Mouse (Mus musculus) mouse embryonic stem cell (cell line): ENCODE measurements around the gene Mark1.

Experiments
- in situ Hi-C, 2 experiments: fragments of 300-500 bp; cut with MboI; formaldehyde crosslinking; loops; 1 replicate in 1 of 2; 3 replicates in 1 of 2; pipeline ENCODE4 v1.14.3; 2019 to 2020; ENCODE audit warnings: low sequenced_read_pairs in 2 of 2, low pct_unique_long_range_greater_than_20kb in 1 of 2, mixed read lengths in 1 of 2; ENCODE audit not compliant: unreplicated experiment in 1 of 2

Gene Mark1

DNA sequence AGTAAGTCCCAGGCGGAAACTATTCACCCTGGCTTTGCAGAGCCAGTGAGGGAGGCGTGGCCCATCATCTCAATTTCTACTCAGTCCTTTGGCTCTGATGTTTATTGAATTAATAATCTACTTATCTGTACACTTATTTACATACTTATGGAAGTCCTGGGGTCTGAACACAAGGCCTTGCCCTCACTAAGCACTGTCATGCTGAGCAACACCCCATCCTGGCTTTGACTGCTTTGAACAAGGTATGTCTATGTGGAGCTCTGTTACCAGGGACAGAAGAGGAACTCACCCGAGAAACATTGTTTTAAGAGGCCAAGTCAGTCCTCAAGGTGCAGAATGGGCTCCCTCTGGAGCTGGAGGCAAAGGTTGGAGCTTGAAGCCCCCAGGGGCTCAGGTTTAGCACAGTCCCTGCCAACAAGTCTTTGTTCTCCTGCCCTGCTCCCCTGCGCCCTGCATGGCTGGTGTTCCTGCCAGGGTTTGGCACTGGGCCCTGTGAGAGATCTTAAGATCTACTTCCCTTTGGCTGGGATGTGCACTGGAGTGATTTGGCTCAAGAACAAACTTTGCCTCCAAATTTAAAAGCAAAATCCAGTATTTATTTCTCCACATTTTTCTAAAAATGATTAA lies 129.3 kb downstream of the Mark1 start:
- in situ Hi-C loops = no loop called here

DNA sequence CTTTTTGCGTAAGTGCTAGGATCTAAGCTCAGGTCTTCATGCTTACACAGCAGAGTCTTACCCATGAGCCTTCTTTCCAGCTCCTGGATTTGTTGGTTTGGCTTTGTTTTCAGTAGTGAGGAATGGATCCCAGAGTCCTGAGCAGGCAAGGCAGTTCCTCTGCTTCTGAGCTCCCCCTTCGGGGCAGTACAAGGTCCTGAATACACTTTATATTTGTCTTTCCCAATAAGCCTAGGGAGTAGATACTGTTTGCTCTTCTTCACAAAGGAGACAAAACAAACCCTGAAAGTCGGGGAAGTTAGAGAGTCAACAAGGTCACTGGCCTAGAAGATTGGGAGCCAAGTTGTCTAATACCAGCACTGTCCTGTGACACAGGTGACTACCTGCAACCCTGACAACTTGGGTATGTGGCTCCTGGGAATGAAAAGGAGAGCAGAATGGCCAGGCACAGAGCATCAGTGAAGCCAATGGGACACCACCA lies 131.7 kb downstream of the Mark1 start:
- in situ Hi-C loops = no loop called here

DNA sequence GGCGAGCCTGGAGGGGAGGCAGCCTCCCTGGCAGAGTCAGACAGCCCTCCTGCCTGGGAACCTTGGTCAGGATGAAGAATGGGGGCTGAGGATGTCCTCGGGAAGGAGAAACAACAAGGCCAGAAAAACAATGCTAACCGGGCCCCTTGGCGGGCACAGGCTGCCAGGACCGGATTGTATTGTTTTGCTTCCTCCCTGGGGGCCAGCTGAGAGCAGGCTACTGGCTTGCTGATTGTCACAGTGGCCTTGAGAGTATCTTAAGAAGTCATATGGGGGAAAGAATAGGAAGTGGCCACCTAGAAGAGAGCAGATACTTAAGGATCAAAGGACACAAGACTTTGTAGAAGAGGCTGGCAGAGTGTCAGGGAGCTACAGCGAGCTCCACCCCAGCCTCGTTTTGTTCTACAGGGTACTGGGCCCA lies 135.0 kb downstream of the Mark1 start:
- in situ Hi-C loops = no loop called here

DNA sequence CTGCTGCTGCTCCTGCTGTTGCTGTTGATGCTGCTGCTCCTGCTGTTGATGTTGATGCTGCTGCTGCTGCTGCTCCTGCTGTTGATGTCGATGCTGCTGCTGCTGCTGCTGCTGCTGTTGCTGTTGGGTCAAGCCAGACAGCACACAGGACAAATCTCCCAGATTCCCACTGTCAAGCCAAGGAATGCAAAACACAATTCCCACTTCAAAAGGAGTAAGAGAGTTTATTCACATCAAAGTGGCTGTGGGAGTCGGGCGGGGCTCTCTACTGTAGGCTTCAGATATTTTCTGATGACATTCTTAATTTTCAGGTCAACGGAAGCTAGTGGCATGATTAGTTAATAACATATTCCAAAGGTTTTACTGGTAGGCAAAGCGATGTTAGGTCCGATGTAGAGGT lies 136.7 kb downstream of the Mark1 start:
- in situ Hi-C loops = no loop called here

DNA sequence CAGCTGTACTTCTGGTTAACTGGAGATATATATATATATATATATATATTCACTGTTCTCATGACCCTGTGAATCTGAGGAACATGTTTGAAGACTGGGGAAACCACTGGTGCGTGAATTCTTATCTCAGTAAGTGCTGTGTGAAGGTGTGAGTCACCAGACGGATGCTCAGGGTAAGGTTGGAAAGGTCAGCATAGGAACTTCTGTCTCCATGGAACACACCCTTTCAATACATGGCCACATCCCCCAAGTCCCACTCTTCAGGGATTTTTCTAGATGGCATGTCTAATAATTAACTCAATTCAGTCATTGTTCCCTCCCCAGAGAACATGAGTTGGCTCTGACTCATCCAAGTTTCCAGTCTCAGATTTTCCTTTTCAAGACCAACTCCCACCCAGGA lies 137.8 kb downstream of the Mark1 start:
- in situ Hi-C loops = no loop called here

DNA sequence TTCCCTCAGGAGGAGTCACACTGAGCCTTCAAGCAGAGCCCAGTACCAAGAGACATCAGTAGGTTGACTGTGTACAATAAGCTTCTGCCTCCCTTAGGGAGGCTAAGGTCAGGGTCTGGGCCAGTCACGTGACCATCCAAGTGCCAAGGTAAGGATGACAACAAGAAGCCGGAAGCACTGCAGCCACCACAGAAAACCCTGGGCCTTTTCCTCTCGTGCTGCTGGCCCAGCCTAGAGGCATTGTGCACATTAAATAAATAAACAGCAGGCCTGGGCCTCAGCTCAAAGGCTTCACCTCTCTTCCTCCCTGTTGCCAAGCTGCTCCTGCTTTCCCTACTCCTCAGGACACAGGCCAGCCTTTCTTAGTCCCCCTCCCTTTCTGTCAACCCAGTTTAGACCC lies 139.1 kb downstream of the Mark1 start:
- in situ Hi-C loops = no loop called here

DNA sequence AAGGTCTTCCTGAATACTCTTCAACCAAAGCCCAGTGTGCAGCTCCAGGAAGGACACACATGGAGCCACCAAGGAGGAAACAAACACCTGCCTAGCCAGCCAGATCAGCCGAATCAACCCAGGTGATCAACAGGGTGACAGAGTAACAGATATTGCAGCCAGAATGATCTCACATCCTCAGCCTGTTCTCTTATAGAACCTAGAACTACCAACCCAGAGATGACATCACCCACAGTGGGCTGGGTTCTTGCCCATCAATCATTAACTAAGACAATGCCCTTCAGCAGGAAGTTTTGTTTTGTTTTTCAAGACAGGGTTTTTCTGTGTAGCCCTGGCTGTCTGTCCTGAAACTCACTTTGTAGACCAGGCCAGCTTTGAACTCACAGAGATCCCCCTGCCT lies 141.1 kb downstream of the Mark1 start:
- in situ Hi-C loops = no loop called here

DNA sequence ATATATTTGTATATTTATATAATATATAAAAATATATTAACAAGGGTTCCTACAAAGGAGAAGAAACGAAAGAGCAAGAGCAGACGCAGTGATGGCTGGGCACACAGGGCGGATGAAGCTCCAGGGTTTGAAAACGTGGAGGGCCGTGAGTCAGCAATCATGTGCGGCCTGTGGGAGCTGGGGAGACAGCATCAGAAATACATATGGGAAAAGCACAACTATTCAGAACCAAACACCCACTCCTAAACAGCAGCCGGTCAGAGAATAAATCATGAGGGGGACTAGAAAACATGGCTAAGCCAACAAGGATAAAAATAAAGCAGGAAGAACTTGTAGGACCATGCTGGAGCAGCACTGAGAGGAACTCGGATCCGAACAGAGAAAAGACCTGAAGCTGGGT lies 142.2 kb downstream of the Mark1 start:
- in situ Hi-C loops = no loop called here

DNA sequence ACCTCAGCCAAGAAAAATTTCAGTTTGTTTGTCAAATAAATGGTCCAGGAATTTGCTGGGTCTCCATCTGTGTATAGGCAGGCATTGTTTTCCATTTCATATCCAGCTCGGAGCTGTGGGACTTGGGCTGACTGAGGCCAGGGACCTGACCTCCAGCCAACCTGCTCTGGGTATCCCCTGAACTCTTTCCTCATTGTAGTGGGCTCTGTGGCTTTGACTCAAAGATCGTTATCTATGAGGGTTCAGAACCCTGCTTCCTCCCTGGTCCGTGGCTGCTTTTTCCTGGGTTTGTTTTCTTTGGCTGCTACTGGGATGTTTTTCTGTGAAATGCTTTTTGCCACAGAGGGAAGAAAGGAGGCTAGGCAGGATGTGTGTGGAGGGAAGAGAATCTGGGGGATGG lies 145.4 kb downstream of the Mark1 start:
- in situ Hi-C loops = no loop called here

DNA sequence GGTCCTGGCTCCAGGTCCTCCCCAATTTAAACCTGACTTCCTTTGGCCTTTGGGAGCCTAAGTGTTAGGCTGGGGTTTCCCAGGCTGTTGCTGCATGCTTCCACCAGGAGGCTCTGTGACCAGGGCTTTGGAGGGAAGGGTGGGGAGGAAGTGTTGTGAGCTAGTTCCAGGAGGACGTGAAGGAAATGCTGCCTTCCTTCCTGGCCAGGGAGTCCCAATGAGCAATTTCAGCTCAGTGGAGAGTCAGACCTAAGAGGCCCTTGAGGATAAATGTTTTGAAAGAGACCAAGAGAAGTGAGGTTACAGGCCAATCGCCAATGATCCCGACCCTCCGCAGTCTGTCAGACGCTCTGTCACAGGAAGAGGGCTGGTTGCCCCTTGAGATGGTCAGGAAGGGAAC lies 146.0 kb downstream of the Mark1 start:
- in situ Hi-C loops = no loop called here

DNA sequence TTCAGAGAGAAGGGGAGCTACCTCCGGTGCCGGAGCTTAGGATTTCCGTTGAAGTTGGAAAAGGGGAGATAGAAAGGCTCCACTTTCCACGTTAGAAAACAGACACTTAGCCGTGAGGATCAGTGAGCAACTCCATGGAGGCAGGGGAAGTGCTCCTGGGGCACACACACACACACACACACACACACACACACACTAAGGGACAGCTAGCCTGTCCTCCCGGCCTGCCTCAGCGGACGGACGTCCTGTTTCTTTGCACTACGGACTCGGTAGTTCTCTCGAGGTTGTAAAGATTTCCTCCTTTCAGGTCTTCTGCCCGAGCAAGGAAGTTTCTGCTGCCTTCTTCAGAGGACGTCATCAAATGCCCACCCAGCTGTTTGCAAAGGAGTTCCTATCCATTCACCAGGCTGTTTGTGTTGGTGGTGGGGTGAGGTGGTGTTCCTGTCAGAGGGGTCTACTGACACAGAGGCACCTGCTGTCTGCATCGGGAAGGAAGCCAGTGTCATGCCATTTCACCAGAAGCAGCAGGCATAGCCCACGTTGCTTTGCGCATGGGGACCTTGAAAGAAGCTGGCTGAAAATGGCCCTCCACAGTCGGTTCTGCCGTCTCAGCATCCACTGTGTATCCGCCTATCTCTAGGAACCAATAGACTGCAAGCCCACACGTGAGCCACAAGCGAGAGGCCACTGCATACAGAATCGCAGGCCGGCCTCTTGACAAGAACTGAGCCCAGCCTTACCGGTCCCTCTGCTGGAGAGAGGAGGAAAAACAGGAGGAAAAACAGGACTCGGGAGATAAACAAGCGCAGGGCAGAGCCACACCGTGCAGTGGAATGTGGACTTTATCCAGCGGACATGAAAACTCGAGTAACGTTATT lies 147.4 kb downstream of the Mark1 start:
- in situ Hi-C loops = no loop called here

DNA sequence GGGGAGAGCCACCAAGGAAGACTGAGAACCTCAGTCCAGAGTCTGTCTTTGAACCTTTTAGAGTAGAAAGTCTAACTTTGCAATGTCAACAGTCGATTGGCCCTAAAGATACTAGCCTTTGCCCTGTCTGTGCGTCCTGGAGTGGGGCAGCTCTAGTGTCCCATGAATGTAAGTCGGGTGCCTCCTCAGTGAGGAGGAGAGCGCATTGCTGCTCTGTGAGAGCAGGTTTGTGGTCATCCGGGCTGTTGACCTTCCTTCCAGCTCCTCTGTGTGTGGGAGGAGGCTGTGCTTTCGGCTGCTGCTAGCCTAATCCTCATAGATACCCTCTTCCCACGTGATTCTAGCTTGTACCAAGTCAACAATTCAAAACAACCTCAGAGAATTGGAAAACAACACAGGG lies 148.2 kb downstream of the Mark1 start:
- in situ Hi-C loops = no loop called here

DNA sequence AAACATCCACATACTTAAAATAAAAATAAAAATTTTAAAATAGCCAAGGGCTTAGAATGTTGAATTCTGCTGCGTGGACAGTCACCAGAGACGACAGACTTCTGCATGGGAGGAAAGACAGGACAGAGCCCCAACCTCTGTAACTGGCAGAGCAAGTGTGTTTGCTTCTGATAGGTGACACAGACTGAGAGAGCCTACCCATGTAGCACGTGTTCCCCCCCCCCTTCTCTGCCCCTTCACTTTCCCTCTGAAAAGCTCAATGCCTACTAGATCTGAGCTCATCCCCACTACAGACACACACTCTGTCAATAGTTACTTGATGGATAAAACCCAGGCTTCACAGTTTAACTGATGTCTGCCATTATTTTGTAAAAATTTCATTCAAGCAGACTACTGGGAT lies 152.4 kb downstream of the Mark1 start:
- in situ Hi-C loops = no loop called here
